In the genomic region with DNA sequence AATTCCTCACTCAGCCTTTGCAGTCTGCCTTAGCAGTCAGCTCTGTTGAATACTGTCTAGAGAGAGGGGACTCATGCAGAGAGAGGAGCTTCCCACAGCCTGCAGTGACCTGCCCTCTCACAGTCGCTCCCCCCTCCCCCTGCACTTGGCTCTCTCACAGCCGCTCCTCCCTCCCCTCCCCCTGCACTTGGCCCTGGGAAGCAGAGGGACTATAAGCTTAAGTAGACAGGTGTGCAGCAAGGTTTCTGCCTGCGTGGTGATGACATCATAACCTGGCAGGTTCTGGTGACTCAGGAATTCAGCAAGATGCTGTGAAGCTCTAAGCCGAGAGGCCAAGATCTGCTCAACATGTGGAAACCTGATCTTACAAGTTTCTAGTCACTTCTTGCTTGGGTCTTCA, we compare ENCODE assay signal across 8 mouse cellular contexts.
DNase-seq lines count a peak whose midpoint lies in the region; ATAC-seq and TF ChIP-seq lines count a peak whose summit lies in the region.
"Had no signal": no experiment of that assay in that cellular context is flagged by ENCODE, and none has a peak within 500 bp of the region (broad histone marks: within the 10 kb centered on the region; RNA-seq: fewer than 3 reads in every experiment).

No protein-coding gene starts in this region.

- no peaks in the 10 kb centered on the region for H3K27me3 ChIP-seq in intestine, embryonic 14.5 days (replicated peaks; ENCODE audit: control insufficient read depth, insufficient read depth, low read length)
- H3K27me3 ChIP-seq in limb, embryonic 14.5 days (ENCODE audit: control insufficient read depth, insufficient read depth, low read length) = no peaks in the 10 kb centered on the region
- H3K27me3 ChIP-seq in stomach, postnatal 0 days (ENCODE audit: control insufficient read depth, insufficient read depth, low read length) = no peaks in the 10 kb centered on the region

- H3K9me3 ChIP-seq in intestine, embryonic 14.5 days (ENCODE audit: control insufficient read depth, low read length) = no peaks in the 10 kb centered on the region
- no peaks in the 10 kb centered on the region for H3K9me3 ChIP-seq in limb, embryonic 14.5 days (ENCODE audit: control insufficient read depth, low read length)
- no peaks in the 10 kb centered on the region for H3K9me3 ChIP-seq in stomach, postnatal 0 days (ENCODE audit: control insufficient read depth, low read length)

- no peak overlapping the region for H3K9ac ChIP-seq in intestine, embryonic 14.5 days (ENCODE audit: low read length)
- H3K9ac ChIP-seq in limb, embryonic 14.5 days (ENCODE audit: low read depth, low read length, severe bottlenecking) = no peak overlapping the region; the same call in 1 of the 2 replicates
- no peak overlapping the region for H3K9ac ChIP-seq in stomach, postnatal 0 days (ENCODE audit: low read length)

- no peak overlapping the region for H3K4me2 ChIP-seq in intestine, embryonic 14.5 days (ENCODE audit: low read length)
- H3K4me2 ChIP-seq in limb, embryonic 14.5 days (replicated peaks; ENCODE audit: low read depth, low read length, severe bottlenecking) = no peak overlapping the region
- H3K4me2 ChIP-seq in stomach, postnatal 0 days (replicated peaks; ENCODE audit: low read depth) = 0 out of 2 replicates have a peak overlapping the region, but pooled peaks have one; percentile 6

- WGBS in intestine, embryonic 14.5 days = 12% methylated on average over 4 of the region's 4 CpGs
- under 1% methylated on average over 4 of the region's 4 CpGs for WGBS in limb, embryonic 14.5 days
- 8% methylated on average over 4 of the region's 4 CpGs for WGBS in stomach, postnatal 0 days

- H3K4me3 ChIP-seq in intestine, embryonic 14.5 days (ENCODE audit: low read depth, low read length) = no peak overlapping the region
- no peak overlapping the region for H3K4me3 ChIP-seq in limb, embryonic 14.5 days (replicated peaks; ENCODE audit: low read length)
- no peak overlapping the region for H3K4me3 ChIP-seq in stomach, postnatal 0 days (ENCODE audit: low read depth, low read length)

- TF ChIP-seq CTCF in stomach, postnatal 0 days (IDR thresholded peaks at IDR 0.05; ENCODE audit: low read depth) = no peak

- ATAC-seq in intestine, embryonic 14.5 days (replicated peaks; ENCODE audit: low FRiP score, low TSS enrichment, low read depth) = peak; percentile 64; the same call in 1 of the 2 replicates
- ATAC-seq in limb, embryonic 14.5 days (ENCODE audit: low FRiP score, low read depth) = peak; percentile 67
- peak; percentile 81 for ATAC-seq in stomach, postnatal 0 days (ENCODE audit: low FRiP score, low TSS enrichment)

- H3K36me3 ChIP-seq in intestine, embryonic 14.5 days (ENCODE audit: control insufficient read depth, insufficient read depth, low read length) = no peaks in the 10 kb centered on the region
- no peaks in the 10 kb centered on the region for H3K36me3 ChIP-seq in limb, embryonic 14.5 days (ENCODE audit: control insufficient read depth, insufficient read depth, low read length)
- H3K36me3 ChIP-seq in stomach, postnatal 0 days (ENCODE audit: control insufficient read depth, insufficient read depth, low read length) = no peaks in the 10 kb centered on the region

- DNase-seq in urinary bladder, postnatal 14 days (ENCODE audit: low spot score) = peak; percentile 57
- no peak for DNase-seq in urinary bladder, postnatal 10 days (ENCODE audit: low spot score)
- DNase-seq in intestine, embryonic 14.5 days (ENCODE audit: low spot score) = peak; percentile 59
- DNase-seq in limb, embryonic 14.5 days (ENCODE audit: low spot score) = peak; percentile 69
- DNase-seq in stomach, postnatal 0 days (ENCODE audit: low spot score) = peak; percentile 53
- no peak for DNase-seq in thymus, postnatal 10 days (ENCODE audit: low spot score in 2 of 2)
- DNase-seq in right cerebral cortex, postnatal 36 days (ENCODE audit: low spot score in 2 of 2) = no peak
- DNase-seq: right cerebral cortex, adult 18-20 months had no signal

- no peak for TF ChIP-seq EP300 in stomach, postnatal 0 days (optimal IDR thresholded peaks at IDR 0.05)

- H3K4me1 ChIP-seq in intestine, embryonic 14.5 days (replicated peaks; ENCODE audit: control insufficient read depth, insufficient read depth, low read length) = no peaks in the 10 kb centered on the region
- H3K4me1 ChIP-seq in limb, embryonic 14.5 days (ENCODE audit: control insufficient read depth, insufficient read depth, low read length) = 0 out of 2 replicates have a peak, but pooled peaks cover 3% of the 10 kb centered on the region
- H3K4me1 ChIP-seq in stomach, postnatal 0 days (replicated peaks; ENCODE audit: control insufficient read depth, insufficient read depth) = no peaks in the 10 kb centered on the region

- H3K27ac ChIP-seq in intestine, embryonic 14.5 days (ENCODE audit: low read depth) = no peak overlapping the region
- no peak overlapping the region; the same call in 1 of the 2 replicates for H3K27ac ChIP-seq in limb, embryonic 14.5 days (replicated peaks; ENCODE audit: low read depth, low read length)
- H3K27ac ChIP-seq in stomach, postnatal 0 days (replicated peaks) = 0 out of 2 replicates have a peak overlapping the region, but pooled peaks have one; percentile 49

- TF ChIP-seq POLR2A in limb, embryonic 14.5 days (IDR thresholded peaks at IDR 0.05; ENCODE audit: borderline replicate concordance, extremely low read depth, insufficient read depth, insufficient read length) = no peak

Comparison
In these comparisons a context has a peak if more than half of its experiments do, and no peak if none do; other contexts are left out.
1. DNase-seq: peak in urinary bladder, postnatal 14 days (single experiment), intestine, embryonic 14.5 days (single experiment), limb, embryonic 14.5 days (single experiment) and stomach, postnatal 0 days (single experiment); none in urinary bladder, postnatal 10 days (single experiment), thymus, postnatal 10 days (0 of 2) and right cerebral cortex, postnatal 36 days (0 of 2).
2. Peak in every context shown above with its lines, with median percentiles within 50 percentile points of each other: ATAC-seq.